Mouse (Mus musculus): ENCODE data around the gene C8b.

The C8b gene

DNA sequence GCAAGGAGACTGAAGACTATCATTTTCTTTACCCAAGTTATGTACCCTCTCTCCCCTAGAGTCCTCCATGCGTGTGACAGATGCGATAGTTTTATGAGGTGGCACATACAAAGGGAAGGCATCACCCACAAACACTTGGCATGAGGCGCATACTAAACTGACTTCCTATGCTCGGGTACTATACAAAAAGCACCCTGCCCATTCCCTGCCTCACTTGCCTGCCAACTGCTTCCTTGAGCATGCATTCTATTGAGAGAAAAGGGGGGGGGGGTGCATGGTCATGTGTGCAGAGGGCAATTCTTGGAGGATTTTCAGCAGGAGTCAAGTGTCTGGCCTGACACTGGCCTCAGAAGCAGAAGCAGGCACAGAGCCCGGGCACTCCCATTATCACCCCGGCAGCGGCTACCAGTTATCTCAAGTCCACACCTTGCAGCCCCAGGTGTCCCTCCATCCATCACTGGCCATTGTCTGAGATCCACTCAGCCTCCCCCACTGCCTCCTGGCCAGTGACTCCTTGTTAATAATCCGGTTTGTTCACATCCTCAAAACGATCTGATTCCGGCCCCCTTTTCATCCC, 44.7 kb downstream of the C8b start:
- no peak for DNase-seq (ENCODE audit: low spot score in 2 of 2)

DNA sequence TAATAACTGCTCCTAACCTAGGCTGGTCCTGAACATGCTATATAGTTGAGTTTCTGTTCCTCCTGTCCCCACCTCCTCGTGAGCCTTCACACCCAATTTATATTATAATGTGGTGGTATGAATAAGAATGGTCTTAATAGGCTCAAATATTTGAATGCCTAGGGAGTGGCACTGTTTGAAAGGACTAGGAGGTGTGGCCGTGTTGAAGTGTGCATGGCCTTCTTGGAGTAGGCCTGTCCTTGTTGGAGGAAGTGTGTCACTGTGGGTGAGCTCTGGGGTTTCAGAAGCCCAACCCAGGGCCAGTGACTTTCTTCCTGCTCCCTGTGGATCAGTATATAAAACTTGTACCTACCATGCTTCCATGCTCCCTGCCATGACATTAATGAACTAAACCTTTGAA, 47.5 kb downstream of the C8b start:
- no peak for DNase-seq (ENCODE audit: low spot score in 2 of 2)

DNA sequence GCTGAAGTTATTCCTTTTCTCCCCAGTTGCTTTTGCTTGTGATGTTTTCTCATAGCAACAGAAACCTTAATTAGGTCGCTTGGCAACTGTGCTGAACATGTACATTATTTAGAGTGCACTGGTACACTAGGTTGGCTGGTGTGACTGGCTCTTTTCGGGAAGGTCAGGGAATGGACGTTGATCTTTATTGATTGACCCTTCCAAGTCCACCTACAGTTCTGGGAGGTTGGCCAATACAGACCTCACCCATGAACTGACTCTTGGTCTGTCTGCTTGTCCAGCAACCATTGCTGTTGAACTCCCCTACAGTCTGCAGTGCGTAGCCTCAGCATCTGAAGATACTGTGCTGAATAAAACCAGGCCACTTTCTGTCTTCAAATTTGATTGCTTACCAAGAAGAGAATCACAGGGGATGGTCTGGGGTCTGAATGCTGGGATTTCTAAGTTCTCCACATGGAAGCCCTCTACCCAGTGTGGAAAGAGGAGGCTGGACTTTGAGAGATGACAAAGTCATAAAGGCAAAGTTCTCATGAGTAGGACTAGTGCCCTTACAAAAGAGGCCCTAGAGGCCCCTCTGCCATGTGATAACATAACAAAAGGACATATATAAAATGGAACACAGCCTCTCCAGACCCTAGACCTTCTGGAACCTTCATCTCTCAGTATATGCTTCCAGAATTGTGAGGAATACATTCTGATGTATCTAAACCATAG, 50.6 kb downstream of the C8b start:
- no peak for DNase-seq (ENCODE audit: low spot score in 2 of 2)

DNA sequence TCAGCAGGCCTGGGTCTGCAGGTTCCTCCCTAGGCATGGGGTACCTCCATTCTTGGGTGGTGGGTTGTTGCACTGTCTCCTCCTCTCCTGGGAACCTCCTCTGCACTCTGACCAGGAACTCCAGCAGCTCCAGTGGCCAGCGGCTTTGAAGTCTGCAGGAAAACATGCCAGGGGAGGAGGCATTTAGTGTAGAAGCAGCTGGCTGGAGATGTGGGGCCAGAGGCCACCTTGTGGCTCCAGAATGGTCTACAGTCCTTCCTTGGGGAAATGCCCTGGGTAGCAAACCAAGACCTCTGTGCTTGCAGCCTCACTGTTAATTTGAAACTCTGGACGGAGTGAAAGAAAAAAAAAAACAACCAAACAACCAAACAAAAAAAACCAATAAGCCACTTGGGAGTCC, 51.4 kb downstream of the C8b start:
- DNase-seq (ENCODE audit: low spot score in 2 of 2): no peak

DNA sequence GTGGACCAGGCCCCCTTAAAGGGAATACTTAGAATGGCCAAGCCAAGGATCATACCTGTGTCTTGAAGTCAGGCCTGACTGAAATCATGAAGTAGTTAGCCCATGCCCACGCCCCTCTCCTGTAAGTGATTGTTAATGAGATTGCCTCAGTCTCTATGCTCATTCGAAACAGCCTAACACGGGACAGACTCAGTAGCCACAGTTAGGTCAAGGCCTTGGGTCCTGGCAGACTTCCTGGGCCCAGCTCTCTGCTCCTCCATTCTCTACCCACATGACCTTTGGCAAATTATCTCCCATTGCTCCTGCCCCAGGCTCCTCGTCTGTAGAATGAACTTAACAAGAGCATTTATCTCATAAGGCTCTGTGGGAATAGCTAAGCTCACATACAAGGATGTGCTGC, 52.9 kb downstream of the C8b start:
- no peak for DNase-seq (ENCODE audit: low spot score in 2 of 2)

DNA sequence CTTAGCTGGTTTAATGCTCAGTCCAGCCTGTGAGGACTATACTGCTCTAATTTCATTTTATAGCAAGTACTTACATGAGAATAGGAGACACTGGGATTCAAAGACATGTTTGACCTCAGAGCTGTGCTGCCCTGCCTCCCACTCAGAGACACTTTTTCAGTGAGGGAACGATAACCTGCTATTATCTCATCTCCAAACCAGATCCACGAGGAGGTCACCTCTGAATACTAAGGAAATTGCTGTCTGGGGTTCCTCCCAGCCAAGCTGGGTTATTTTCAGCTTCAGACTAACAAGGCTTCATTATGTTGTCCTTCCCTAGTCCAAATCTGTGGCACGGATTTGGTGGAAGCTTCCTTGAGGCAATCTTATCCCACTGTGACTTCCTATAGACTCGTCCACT, 53.8 kb downstream of the C8b start:
- DNase-seq (ENCODE audit: low spot score in 2 of 2): no peak

DNA sequence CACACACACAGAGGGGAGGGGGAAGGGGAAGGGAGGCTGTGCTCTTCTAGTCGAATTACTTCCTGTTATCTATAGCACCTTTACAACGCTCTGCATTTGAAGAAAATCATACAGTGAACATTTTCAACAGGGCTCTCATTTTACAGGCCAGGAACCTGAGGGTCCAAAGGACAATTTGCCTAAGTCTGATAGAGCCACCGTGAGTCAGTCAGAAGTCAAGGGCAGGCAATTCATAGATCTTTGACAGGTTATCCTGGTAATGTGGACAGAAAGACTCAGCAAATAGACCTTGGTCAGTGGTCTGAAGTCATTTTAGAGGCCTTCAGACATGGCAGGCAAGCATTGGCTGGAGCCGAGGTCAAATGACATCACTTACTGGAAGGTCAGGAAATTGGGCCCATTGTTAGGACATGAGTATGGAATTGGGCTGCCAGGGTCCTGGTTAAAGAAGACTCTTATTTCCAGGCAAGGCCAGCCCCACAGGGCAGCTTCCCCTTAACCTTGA, 57.5 kb downstream of the C8b start:
- no peak for DNase-seq (ENCODE audit: low spot score in 2 of 2)

DNA sequence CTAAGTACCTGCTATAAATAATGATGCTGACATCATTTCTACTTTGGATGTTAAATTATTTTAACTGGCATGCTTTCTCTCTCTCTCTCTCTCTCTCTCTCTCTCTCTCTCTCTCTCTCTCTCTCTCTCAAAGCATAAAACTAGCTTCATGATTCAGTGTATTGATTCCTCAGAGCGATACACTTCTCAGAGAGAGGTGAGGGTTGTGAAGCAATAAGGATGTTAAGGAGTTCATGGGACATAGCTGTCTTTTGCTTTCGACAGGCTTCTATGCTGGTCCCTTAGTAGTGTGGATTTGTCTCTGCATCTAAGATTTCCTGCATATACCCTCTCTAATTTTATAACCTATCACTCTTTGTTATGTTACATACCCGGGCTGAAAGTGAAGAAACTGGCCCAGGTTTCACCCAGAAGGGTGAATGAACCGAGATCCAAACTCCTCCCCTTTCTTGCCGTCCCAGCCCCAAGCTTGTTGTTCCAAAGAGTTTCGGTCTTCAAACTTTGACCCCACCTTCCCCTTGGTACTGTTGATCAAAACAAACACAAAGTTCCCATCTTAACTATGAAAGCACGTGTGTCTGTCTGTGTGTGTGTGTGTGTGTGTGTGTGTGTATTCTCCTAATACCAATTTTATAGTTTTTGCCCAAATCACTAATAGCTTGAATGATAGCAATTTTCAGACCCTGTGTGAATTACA, 58.4 kb downstream of the C8b start:
- no peak for DNase-seq (ENCODE audit: low spot score in 2 of 2)

DNA sequence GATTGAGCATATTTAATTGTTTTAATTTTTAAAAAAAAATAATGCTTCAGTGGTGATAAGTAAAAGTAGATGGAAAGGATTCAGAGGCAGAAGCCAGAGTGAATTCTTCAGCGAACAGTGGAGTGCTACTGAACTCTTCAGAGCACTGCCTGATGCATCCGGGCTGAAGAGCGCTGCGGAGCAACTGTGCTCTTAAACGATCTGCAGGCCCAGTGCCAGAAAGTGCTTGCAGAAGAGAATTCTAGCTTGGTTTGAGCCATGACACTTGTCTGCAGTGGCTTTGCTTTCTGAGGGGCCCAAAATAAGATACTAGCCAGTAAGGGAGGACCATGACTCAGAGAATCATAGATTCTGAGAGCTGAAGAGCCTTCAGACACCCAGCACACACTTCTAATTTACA, 62.8 kb downstream of the C8b start:
- peak in 1 of 2 experiments; percentile 16 for DNase-seq (ENCODE audit: low spot score in 2 of 2)

DNA sequence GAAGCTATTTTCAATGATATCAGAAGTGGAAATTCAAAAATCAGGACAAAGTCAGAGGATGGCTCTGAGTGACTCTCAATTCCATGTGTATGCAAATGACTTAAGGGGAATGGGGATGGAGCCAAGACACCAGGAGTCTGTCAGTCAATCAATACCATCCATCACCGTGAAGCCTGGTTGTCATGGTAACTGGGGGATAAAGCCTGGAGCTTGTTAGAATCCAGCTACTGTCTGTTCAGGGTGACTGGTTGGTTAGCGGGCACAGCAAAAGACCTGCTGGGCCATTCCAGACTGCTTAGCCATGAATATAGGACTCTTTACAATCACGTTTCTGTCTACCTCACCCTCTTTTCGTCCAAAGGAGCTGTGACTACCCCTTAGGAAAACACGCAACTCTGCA, 69.0 kb downstream of the C8b start:
- no peak for DNase-seq (ENCODE audit: low spot score in 2 of 2)

DNA sequence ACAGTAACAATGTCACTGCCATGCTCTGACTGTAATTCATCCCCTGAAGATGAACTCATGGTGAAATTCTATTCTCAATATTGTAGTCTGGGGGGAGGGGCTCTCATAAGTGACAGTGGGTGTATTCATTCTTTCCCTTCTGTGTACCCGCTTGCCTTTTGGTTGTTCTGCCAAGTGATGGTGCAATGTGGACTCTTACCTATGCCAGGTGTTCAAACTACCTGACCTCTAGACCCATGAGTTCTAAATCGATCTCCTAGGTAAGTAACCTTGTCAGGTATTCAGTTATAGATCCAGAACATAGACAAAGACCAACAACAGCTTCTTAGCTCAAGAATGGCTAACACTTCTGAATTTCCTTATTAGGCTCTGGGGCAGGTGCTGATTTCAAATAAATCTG, 72.2 kb downstream of the C8b start:
- DNase-seq (ENCODE audit: low spot score in 2 of 2): no peak

DNA sequence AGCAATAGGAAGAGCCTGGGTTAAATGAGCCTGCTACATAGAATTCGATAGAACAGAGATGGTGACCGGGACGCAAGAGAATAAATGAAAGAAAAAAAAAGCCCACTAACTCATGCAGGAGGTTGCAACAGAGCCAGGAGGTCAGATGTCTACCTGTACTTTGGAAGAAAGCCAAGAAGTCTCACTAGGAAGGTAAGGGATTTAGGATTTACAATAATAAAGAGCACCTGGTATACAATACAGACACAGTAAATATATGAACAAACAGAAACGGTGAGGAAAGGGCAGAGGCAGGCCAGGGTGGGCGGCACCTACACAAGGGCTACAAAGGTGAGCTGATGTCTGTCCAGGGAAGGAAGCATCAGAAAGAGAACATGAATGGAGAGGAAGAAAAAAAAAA, 76.1 kb downstream of the C8b start:
- no peak for DNase-seq (ENCODE audit: low spot score in 2 of 2)

DNA sequence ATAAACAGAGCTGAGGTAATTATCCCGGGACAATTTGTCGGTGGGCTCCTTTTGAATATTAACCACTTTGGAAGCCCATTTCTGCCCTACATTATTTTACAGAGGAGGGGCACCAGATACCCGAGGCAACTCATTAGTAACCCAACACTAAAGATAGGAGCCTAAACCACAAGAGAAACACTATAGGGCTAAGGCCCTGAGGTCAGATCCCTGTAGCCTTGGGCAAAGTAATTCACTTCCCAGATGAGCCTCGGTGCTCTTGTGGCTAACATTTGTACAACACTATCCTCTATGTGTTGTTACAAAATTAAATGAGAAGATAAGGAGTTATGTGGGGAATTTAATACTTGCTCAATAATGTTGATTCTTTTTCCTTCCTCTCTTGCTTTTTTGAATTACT, 77.4 kb downstream of the C8b start:
- DNase-seq (ENCODE audit: low spot score in 2 of 2): no peak
